Mouse (Mus musculus) gastrocnemius, postnatal 10 days (tissue): ENCODE measurements around the gene Zdhhc1. TPM values are rescaled to one million over a fixed set of nuclear protein-coding genes. Genes with fewer than 3 reads are reported as not detected.

Experiments
- DNase-seq: peaks from one replicate; pipeline ENCODE4 v3.0.0; 2021; ENCODE audit warnings: mixed read lengths
- total RNA-seq, 2 experiments: library from RNA; stranded (reverse); gene quantifications; 2 replicates each; pipeline ENCODE4 v1.2.3; 2021

The Zdhhc1 gene
- total RNA-seq, 2 experiments from 2014 or later = 10.9 to 15.9 TPM

DNA sequence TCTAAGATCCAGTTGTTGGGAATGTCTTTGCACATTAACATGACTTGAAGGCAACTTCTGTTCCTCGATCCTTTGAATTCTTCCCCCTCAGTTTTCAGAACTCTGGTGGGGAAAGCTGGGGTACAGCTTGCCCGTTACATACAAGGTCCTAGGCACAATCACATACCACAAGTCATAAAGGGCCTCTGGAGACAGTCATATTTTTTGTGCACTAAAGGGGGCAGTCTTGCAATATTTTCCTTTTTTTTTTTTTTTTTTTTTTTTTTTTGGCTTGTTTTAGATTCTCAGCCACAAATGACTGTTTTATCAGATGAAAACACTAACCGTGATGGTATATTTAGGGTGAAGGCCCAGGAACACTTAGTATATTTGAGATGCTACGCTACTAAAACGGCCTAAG lies 43.4 kb downstream of the Zdhhc1 start:
- DNase-seq = no peak

DNA sequence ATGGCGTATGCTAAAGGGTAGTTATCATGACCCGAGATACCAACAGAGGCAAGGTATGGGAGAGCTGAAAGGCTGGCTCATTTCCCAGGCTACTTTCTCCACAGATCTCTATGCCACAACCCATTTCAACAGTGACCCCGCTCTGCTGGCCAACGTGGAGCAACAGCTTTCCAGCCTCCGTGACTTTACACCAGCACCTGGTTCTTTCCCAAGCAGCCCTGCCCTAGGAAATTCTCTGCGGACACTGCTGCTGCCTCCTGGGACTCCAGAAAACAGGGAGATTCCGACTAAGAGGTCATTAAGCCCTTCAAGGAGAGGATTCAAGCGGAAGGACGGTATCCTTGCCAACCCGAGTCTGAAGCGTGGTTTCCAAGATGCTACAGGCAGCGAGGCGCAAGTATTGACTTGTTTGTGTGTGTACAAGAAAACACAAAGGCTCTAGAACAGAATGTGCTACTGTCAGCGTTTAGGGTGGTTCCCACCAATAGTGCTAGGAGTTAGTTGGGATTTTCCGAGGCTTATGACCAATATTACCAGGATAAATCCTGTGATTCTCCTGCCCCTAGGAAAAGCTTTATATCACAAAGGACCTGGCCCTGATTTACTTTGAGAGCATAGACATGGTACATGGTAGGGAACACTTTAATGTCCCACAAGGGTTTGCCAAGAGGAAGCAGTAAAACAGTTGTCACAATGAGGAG lies 44.6 kb downstream of the Zdhhc1 start:
- no peak for DNase-seq

DNA sequence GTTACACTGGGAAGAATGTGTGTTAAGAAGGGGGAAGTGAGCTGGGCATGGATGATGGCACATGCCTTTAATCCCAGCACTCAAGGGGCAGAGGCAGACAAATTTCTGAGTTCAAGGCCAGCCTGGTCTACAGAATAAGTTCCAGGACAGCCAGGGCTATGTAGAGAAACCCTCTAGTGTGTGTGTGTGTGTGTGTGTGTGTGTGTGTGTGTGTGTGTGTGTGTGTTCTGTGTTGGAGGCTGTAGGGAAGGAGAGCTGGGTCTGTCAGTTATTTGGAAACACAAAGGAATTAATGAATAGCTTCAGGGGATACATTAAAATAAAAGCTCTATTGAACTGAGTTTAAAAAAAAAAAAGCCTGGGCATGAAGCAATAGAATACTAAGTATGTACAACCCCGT lies 45.7 kb downstream of the Zdhhc1 start:
- DNase-seq = no peak

DNA sequence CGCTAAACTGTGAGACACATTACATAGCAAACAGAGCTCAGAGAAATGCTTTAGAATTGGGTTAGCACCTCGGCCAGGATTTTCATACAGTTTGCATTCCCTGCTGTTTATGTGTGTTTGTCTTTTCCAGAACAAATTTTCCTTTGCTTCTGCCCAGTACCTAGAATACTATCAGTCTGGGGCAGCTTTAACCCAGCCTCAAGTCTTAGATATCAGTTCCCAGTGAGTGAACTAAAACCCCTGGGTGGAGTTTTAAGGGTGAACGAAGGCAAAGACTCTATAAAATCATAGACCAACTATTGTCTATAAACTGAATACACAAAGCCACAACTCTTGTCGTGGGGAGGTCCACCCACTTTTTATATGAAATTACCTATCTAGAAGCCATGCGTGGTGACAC lies 48.1 kb downstream of the Zdhhc1 start:
- DNase-seq = no peak

DNA sequence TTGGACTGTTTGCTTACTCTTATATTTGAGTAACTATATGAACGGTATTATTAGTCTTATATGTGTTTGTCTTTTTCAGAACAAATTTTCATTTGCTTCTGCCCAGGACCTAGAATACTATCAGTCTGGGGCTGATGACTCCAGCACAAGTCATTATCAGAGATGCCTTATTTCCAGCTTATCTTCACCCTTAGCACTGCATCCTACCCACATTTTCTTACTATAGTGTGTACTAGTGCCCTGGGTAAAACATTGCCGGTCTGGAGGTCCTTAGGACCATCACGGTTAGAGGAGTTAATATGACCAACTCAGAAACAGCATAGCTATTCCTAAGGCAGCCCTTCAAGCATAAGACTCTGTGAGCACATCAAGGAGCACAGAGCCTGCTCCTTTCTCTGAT lies 48.5 kb downstream of the Zdhhc1 start:
- DNase-seq = no peak

DNA sequence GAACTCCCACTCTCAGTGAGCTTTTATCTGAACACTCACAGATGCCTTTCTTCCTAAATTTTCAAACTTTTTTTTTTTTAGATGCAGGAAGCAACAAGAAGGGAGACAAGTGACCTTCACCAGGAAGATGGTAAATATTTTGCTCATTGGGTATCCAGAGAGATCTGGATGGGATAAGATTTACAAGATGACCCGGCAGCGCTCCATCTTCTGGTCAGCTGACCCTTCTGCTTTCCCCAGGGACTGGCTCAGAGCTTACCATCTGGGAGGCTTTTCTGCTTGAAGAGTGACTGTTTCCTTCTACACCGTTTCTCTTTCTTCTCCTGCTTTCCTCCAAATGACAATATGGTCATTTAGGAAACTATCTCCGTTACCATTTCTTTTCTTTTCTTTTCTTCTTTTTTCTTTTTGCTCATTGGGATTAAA lies 50.6 kb downstream of the Zdhhc1 start:
- peak; percentile 44 for DNase-seq

DNA sequence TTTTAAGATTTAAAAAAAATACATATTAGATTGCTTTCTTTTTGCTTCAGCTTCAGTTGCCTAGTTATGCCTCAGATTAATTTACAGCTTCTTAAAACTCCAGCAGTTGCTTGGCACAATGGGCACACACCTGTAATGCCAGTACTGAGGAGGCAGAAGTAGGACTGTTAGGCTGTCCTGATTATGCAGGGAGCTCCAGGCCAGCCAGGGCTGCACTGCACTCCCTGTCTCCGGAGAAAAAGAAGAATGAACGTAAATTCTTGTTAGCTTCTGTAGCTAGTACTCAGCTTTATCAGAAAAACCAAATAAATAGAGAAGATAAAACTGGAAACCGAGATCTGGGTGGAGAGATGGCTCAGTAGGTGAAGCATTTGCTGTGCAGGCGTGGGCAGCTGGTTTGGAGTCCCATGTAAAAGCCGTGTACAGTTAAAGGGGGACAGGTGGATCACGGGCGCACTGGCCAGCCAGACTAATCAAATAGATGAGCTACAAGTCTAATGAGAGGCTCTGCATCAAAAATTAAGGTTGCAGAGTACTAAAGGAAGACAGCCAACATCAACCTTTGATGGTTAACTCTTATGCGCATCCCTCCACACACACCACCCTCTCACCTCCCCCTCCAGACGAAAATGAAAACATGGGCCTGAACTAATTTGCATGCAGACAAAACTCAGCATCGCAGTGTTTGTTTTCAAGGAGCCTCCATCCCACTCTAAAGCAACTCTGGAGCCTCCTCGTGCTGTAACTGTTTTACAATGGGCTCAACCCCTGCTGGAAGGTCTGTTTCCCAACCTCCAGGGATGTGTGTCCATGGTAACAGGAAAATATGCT lies 51.2 kb downstream of the Zdhhc1 start:
- no peak for DNase-seq

DNA sequence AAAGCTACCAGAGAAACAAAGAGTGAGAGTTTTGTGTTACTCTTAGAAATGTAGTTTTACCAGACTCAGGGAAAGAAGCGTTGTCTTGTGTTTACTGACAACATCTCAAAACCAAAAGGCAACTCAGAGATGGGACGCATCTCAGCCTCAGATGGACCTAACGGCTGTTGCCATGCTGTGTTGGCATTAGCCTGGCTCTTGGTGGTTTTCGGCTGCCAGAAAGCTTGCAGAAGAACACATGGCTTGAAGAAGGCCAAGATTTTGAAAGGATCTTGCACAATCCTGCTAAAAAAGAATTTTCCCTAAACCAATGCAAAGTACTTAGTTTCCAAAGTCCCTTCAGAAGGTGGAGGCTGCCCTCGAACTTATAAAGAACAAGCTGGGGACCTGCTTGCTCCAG lies 54.0 kb downstream of the Zdhhc1 start:
- DNase-seq = no peak

DNA sequence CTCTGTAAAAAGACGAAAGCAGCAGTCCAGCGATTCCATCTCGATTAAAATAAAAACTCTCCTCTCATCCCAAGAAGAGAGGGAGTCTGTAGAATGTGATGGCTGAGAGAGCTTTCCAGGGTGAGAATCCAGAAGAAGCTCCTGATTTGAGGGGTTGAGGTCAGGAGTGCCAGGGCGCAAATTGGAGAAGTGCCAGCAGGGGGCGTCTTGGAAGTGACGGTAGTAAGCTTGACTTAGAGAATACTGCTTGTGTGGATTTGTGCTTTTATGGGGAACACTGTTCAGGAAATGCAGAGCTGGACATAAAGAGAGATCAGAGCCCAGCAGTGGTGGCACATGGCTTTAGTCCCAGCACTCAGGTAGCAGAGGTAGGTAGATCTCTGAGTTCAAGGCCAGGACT lies 55.3 kb downstream of the Zdhhc1 start:
- DNase-seq = peak; percentile 64

DNA sequence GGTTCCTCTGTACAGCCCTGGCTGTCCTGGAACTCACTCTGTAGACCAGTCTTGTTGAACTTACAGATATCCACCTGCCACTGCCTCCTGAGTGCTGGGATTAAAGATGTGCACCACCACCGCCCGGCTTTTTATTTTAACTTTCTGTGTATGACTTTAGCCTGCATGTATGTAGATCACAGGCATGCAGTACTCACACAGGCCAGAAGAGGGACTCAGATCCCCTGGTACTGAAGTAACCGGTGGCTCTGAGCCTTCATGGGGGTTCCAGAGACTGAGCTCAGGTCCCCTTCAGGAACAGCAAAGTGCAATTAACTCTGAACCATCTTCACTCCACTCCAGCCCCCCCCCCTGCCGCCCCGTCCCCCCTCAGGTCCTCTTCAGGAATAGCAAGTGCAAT lies 57.8 kb downstream of the Zdhhc1 start:
- peak; percentile 60 for DNase-seq

DNA sequence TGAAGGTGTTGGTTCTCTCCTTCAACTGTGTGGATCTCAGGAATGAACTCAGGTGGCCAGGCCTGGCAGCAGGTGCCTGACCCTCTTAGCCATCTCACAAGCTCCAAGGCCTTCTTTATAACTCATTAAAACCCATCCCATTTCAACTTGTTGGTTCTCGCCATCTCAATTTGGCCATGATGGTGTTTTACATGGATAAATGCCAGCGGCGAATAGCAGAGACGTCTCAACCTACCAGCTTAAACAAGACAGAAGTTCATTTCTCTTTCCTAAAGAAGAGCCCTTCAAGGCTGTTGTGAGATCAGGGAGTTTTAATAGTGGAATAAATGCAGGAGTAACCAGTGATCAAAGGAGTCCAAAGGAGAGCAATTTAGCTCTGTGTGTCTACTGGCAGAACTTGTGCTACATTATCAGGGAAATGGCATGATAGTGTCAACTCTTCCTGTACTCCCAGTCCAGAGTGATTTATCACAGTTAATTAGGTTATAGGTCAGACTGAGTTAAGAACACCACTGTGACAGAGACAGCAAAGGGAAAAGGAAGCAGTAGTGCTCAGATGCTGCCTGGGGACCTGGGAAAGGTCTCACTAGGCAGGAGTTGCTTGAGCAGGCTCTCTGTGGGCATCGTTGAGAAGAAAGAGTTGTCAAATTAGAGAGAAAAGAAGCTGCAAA lies 59.5 kb downstream of the Zdhhc1 start:
- DNase-seq = no peak

DNA sequence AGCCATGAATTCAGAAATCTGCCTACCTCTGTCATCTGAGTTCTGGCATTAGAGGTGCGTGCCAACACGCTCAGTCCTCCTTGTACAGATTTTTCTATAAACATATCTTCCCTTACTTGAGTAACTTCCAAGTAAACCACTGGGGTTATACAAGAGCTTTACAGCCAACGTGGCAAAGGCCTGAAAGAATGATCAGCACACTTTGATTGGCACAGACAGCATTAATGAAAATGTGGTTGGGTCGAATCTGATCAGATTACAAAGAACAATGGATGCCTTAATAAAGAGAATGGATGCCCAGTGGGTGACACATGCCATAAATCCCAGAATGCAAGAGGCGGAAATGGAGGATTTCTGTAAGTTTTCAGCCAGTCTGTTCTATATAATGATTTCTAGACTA lies 60.5 kb downstream of the Zdhhc1 start:
- no peak for DNase-seq

DNA sequence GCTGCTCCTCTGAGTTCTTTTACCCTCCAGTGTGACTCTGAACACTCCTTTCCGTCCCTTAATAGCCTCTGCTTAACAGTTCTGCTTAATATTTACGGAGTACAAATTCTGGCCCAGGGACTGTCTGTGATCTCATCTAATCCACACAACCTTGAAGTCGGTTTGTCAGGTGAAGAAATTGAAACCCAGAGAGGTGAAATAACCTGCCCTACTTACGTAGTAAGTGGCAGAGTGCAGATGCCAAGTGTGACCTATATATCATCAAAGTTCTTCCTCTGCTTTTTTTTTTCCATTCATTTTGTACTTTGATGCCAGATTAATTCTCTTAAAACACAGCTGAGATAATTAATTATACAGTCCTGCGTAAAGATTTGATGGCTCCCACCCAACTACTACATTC lies 62.6 kb downstream of the Zdhhc1 start:
- no peak for DNase-seq

DNA sequence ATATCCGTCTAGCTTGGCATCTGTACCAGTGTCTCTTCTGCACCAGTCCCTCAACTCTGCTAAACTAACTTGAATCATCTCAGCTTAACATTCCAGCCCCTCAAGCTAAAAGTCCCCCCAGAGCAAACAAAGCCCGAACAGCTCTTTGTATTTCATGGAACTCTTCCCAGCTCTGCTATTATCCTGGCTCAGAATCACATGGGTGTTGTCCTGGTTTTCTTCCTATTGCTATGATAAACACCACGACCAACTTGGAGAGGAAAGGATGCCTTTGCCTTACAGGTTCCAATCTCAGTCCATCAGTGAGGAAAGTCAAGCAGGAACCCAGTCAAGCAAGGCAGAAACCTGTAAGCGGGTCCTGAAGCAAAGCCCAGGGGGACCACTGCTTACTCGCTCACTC lies 63.2 kb downstream of the Zdhhc1 start:
- DNase-seq = no peak

DNA sequence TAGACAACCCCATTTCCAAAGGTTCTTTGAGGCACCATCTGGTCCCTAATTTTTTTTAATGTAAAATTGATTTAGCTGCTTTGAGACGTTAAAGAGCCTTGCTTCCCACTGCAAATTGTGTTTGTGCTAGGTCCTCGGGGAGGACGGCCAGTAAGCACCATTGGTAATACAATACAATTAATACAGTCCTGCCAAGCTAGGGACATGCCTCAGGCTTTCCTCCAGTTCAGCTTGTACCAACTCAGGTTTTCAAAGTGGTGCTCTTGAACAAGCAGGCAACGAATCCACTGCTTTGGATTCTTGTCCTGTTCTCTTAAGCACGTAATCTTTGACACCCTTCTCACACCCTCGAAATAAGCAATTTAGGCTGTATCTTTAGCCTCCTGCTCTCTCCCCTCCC lies 63.7 kb downstream of the Zdhhc1 start:
- DNase-seq = no peak

DNA sequence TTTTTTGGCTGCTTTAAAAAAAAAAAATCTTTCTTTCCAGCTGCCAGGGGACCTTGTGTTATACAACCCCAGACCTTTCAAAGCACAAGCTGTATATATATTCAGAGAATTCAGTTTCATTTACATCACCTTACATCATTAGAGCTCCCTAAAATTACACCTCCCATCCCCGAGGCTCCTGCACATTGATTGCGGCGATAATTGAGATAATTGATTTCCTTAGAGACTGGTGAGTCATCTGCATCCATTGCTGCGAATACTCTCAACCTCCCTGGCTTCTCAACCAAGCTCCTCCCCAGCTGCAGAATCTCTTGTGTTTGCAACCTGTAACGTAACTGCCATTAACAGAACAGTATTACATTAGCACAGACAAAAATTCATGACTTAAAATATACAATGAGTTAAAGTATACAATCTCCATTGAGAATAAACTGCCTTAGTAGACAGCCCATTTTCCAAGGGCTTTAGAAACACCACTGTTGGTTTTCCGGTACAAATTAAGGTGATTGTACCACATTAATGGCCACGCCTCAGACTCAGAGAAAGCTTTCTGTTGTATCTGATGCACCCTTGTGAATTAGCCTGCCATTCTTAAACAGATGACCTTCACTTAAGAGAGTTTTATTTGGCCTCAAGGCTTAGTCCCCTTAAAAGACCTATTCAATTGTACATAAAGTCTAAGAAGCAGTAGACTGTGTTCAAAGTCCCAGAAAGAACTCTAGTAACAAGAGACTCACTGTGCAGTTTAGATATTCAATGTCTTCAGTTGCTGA lies 64.8 kb downstream of the Zdhhc1 start:
- no peak for DNase-seq

DNA sequence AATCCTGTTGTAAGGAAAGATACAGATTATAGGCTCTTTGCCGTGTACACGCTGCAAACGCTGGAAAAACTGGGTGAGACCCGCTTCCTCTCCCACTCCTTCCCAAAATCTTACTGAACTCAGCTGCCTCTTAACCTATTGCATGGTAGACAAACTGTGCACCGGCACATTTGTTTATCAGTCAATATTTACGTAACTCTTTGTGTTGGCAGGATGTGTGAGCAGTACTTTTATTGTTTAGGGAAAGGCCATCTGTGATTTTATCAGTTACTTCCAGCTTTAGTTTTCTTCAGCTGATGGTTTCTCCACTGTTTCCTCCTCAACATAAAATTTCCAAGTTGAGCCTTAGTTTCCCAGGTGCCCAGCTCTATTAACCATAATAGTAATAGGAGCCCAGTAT lies 69.8 kb downstream of the Zdhhc1 start:
- no peak for DNase-seq

Other genes with a start within 250 kb of the Zdhhc1 start
- 1 to 10 TPM; 8.6 to 9.9 TPM for gene B3gnt9, start 241.7 kb downstream of the Zdhhc1 start, total RNA-seq
- gene Tradd, start 232.3 kb downstream of the Zdhhc1 start, total RNA-seq = 1 to 10 TPM; 3.3 to 4.4 TPM
- gene Fbxl8, start 232.3 kb downstream of the Zdhhc1 start, total RNA-seq = 1 to 10 TPM in 1 of 2 experiments, under 1 TPM in 1; 0.85 to 1.6 TPM
- gene Hsf4, start 227.1 kb downstream of the Zdhhc1 start, total RNA-seq = under 1 TPM; 0.42 to 0.70 TPM
- 10 to 100 TPM; 22.3 to 22.8 TPM for gene Nol3, start 220.8 kb downstream of the Zdhhc1 start, total RNA-seq
- gene 4931428F04Rik, start 207.0 kb downstream of the Zdhhc1 start, total RNA-seq = 1 to 10 TPM; 2.3 to 3.1 TPM
- gene Exoc3l, start 200.8 kb downstream of the Zdhhc1 start, total RNA-seq = 1 to 10 TPM; 3.9 to 9.1 TPM
- 10 to 100 TPM; 18.7 to 22.3 TPM for gene E2f4, start 199.2 kb downstream of the Zdhhc1 start, total RNA-seq
- gene Elmo3, start 191.3 kb downstream of the Zdhhc1 start, total RNA-seq = under 1 TPM; 0.77 to 0.80 TPM
- gene Lrrc29, start 170.6 kb downstream of the Zdhhc1 start, total RNA-seq = 1 to 10 TPM; 1.5 to 2.4 TPM
- 10 to 100 TPM; 23.6 to 27.1 TPM for gene Tmem208, start 170.5 kb downstream of the Zdhhc1 start, total RNA-seq
- gene Fhod1, start 148.9 kb downstream of the Zdhhc1 start, total RNA-seq = 10 to 100 TPM in 1 of 2 experiments, 1 to 10 TPM in 1; 8.9 to 14.7 TPM
- 1 to 10 TPM; 1.4 to 2.4 TPM for gene Slc9a5, start 148.1 kb downstream of the Zdhhc1 start, total RNA-seq
- under 1 TPM; 0.07 to 0.79 TPM for gene Plekhg4, start 123.6 kb downstream of the Zdhhc1 start, total RNA-seq
- gene Kctd19, start 83.4 kb downstream of the Zdhhc1 start, total RNA-seq = under 1 TPM in 1 of 2 experiments, not detected in 1; 0.07 TPM
- gene Lrrc36, start 83.3 kb downstream of the Zdhhc1 start, total RNA-seq = 1 to 10 TPM in 1 of 2 experiments, under 1 TPM in 1; 0.93 to 1.1 TPM
- 100 to 1,000 TPM; 260 to 285 TPM for gene Tppp3, start 25.4 kb downstream of the Zdhhc1 start, total RNA-seq
- 1 to 10 TPM; 4.4 to 4.5 TPM for gene Hsd11b2, start 21.9 kb upstream of the Zdhhc1 start, total RNA-seq
- gene Atp6v0d1, start 69.1 kb upstream of the Zdhhc1 start, total RNA-seq = 10 to 100 TPM; 49.3 to 54.2 TPM
- gene Ripor1, start 108.4 kb upstream of the Zdhhc1 start, total RNA-seq = 10 to 100 TPM; 20.7 to 26.9 TPM
- gene Ctcf, start 139.7 kb upstream of the Zdhhc1 start, total RNA-seq = 10 to 100 TPM; 43.7 to 46.7 TPM
- gene Agrp, start 140.5 kb upstream of the Zdhhc1 start, total RNA-seq = under 1 TPM; 0.84 to 0.85 TPM
- gene Carmil2, start 189.4 kb upstream of the Zdhhc1 start, total RNA-seq = under 1 TPM; 0.28 to 0.38 TPM
- 10 to 100 TPM; 12.9 to 15.2 TPM for gene Acd, start 204.2 kb upstream of the Zdhhc1 start, total RNA-seq
- 1 to 10 TPM; 6.0 to 7.8 TPM for gene Pard6a, start 204.2 kb upstream of the Zdhhc1 start, total RNA-seq
- not detected for gene 4933405L10Rik, start 210.8 kb upstream of the Zdhhc1 start, total RNA-seq
- gene Enkd1, start 211.3 kb upstream of the Zdhhc1 start, total RNA-seq = 1 to 10 TPM; 2.0 to 3.7 TPM